Mouse (Mus musculus): ENCODE measurements around the gene Elmod3.

Gene Elmod3

GRCm38 (mm10) chr6:72532580-72532979 is 65.6 kb downstream of the Elmod3 start:
- DNase-seq = no peak

- no peak for DNase-seq
These were observed 69.6 kb downstream of the Elmod3 start for GRCm38 (mm10) chr6:72528410-72529151.

- DNase-seq = no peak
These were observed 71.1 kb downstream of the Elmod3 start for GRCm38 (mm10) chr6:72527070-72527469.

- DNase-seq = no peak
These were observed 74.1 kb downstream of the Elmod3 start for GRCm38 (mm10) chr6:72524160-72524559.

DNA sequence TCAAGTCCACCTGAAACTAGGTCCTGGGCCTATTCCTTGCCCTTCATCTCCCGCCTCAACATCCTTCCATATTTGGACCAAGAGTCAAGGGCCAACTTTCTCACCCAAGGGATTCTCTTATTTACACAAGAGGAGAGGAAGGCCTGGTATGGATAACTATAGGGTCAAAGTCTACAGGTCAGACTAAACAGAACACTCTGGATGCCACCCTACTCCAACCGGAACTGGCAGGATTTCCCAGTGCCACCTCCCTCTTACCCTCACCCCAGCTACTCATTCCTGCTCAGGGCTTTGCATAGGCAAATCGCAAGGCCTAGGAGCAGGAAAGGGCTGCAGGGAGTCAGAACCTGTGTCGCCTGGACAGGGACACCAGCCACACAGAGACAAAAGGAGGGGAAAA is 75.0 kb downstream of the Elmod3 start:
- no peak for DNase-seq

DNA sequence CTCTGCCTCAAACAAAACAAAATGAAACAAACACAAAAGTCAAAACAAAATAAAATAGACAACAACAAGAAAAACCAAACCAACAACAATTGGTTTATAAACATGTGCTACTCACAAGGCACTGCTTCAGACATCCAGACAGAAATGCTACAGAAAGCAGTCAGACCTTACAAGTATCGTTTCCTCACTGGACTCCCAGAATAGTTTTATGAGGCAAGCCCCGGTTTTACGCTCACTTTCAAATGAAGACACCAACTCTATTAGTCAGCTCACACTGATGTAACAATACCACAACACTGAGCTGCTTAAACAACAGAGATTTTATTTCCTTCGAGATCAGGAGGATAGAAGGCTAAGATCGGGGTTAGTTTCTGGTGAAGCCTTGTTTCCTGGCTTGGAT is 75.9 kb downstream of the Elmod3 start:
- DNase-seq = no peak

- no peak for DNase-seq
These were observed 76.6 kb downstream of the Elmod3 start, which contains the start of gene Sh2d6 for GRCm38 (mm10) chr6:72521607-72522006. TSS of gene Sh2d6 (minus strand) at chr6:72521707.

DNA sequence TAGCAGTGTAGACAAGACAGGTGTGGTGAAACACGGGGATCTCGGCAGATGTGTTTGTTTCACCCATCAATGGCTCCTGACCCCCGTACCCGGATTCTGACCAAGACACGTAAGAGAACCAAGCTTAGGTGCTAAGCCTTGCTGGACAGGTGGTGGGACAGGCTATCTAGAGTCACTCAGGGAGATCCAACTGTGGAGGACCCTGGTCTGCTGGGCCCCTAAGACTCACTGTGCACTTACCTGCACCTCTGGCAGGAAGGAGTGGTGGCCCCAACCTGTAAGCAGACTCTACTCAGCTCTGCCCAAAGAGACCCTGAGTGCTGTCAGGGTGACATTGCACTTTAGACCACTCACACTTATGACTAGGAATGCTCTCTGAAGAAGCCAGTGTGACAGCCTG is 77.3 kb downstream of the Elmod3 start:
- no peak for DNase-seq

DNA sequence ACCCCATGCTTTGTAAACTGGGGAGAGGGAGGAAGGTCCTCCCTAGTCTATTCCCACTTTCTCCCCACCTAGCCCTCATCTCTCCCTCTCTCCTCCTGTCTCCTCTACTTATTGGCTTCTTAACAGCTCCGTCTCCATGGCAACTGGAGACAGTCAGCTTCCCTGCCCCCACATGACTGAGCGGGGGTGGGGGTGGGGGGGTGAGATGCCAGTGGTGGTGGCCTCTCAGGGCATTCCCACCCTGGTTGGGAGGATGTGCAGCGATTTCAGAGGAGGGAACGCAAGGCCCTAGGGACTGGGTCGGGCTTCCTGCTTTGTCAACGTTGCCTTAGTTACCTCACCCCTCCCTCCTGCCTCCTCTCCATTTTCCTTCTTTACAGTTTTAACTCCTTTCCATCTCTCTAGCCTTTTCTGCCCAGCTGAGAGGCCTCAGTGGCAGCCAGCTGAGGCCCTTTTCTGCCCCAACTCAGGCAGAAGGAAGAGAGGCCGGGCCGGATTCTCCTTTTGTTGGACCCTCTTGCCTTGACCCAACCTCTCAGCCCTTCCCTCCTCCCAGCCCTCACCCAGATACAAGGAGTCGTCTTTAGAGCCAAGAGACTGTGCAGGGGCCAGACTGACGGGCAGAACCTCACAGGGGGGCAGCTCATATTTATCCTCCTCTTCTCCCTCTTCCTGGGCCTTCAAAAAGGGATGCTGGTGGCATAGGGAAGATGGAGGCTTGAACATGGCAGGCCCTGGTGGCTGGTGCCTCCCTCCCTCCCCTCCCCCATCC is 78.1 kb downstream of the Elmod3 start:
- no peak for DNase-seq

GRCm38 (mm10) chr6:72519303-72519702 is 78.9 kb downstream of the Elmod3 start:
- DNase-seq = no peak

DNA sequence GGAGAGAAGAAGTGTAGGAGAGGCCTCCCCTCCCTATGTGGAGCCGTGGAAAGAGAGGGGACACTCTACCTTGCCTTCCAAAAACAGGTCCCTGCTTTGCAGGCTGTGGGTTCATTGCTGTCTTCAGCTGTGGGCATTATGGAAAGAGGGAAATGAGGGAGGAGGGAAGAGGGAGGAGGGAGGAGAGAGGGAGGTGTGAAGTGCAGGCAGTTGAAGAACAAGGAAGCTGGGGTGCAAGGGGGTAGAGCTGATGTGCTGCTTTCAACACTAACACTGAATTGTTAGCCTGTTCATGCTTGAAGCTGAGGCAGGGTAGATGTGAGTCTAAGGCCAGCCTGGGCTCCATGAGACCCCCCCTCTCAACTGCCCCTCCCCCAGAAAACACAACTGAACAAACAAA is 79.4 kb downstream of the Elmod3 start:
- no peak for DNase-seq

Measured in cerebellum, adult 18-20 months (tissue).